Mouse (Mus musculus) cortical plate, adult 2 months (tissue): Measurements from ENCODE around the gene Tmem222.

ENCODE experiments used
- CTCF ChIP-seq: fragments of 200-500 bp; IDR thresholded peaks from 2 replicates; pipeline ENCODE4 v1.5.1; 2011; ENCODE audit warnings: mild to moderate bottlenecking, control low read depth, low read length; ENCODE audit not compliant: insufficient read depth; ENCODE audit errors: extremely low read depth
- POLR2A ChIP-seq: fragments of 200-500 bp; IDR thresholded peaks from 2 replicates; pipeline ENCODE4 v1.6.1; 2011; ENCODE audit warnings: mild to moderate bottlenecking, low read length, control low read depth; ENCODE audit not compliant: insufficient read depth; ENCODE audit errors: extremely low read depth

- TF ChIP-seq CTCF (peak; percentile 91), POLR2A (no peak)
Observed at GRCm38 (mm10) chr4:133297801-133298238, 20.2 kb upstream of the Tmem222 start.
